Mouse (Mus musculus) kidney, adult 18-20 months (tissue): ENCODE measurements around the gene Ptprm.

ENCODE experiments used
- DNase-seq: peaks from one replicate; pipeline ENCODE4 v3.0.0; 2021

Gene Ptprm

DNA sequence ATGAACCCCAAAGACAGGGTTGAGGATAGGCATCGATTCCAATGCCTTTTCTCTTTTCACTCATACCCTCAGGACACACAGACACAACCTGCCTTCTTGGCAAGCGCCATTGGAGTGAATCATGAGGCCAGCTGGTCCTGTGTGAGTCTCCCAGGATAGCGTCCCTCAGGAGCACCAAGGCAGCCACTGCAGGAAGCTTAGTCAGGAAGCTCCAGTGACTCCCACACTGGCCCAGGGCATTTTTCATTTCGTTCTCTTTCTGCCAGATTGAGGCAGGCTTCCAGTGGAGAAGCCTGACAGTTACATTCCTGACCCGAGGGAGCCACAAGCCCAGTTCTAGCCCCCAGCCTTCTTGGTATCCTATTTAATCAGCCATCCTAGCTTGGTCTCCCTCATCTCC is 393.3 kb downstream of the Ptprm start:
- DNase-seq, result no peak

GRCm38 (mm10) chr17:66960557-66960956 is 393.7 kb downstream of the Ptprm start:
- no peak for DNase-seq

DNA sequence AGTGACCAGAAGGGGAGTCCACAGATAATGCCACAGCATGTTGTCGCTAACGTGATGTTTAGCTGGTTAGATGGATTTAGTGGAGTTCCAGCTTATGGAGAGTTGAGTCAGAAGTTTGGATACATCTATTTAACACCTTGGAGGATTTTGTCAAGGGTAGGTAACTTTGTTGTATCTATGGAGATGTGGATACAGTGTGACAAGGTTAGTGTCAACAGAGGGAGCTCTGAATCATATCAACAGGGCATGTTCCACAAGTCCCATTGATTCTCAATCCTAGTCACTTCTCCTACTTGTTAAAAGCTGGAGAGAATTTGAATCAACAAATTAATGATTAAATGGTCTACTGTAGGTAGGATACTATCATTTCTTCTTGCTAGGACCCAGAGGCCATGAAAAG is 394.4 kb downstream of the Ptprm start:
- no peak for DNase-seq

DNA sequence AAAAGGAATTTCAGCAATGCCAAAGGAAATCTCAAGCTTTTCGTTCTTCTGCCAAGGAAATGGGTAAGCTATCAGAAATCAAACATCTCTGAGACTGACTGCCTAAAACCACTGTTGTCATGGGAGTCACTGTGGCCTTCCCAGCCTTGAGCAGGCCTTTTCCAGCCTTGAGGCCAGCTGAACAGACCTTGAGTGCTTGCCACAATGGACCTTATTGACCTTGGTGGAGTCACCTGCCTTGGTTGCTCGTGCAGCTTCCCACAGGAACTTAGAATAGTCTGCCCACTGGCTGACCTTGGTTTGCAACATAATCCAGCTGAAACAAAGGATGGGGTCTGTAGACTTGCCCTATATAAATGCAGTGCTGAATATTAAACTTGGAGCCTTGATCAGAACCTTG is 395.5 kb downstream of the Ptprm start:
- no peak for DNase-seq

GRCm38 (mm10) chr17:66944498-66944897 is 409.8 kb downstream of the Ptprm start:
- no peak for DNase-seq

GRCm38 (mm10) chr17:66943539-66943938 is 410.7 kb downstream of the Ptprm start:
- DNase-seq, result no peak

GRCm38 (mm10) chr17:66925611-66926010 is 428.6 kb downstream of the Ptprm start:
- no peak for DNase-seq

DNA sequence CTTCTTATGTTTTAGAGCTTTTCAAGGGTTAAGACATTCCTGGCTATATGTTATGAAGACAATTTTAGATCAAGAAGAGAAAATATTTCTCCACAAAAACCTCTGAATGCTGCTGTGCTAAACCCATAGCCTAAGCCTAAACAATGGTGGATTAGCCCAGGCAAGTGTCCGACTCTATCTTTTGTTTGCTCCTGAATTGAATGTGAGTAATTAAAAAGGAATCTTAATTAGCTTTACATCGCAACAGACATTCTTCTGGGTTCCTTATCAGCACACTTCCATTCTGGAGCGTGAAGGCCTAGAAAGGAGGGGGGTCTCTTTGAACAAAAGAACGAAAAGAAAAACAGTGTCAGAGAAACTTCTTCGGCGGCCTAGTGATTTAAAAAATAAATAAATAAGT is 439.6 kb downstream of the Ptprm start:
- no peak for DNase-seq

- DNase-seq, result no peak
Measured at GRCm38 (mm10) chr17:66912533-66912932, 441.7 kb downstream of the Ptprm start.

DNA sequence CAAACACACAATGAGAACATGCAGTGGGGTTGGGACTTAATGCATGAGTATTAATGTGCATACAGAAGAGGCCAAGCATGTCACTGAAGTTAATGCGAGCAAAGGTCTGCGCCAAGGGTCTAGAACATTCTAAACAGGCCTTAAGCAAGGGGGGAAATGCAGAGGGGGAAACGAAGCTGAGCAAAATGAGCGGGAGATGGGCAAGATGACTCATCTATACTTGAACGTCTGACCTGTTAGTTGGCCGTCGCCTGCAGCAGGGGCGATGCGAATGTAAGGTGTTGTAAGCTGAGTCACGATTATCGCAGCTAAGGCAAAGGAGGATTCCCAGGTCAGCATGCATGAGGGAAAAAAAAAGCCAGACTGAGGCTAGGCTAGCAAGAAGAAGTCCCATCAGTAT is 442.1 kb downstream of the Ptprm start:
- no peak for DNase-seq

DNA sequence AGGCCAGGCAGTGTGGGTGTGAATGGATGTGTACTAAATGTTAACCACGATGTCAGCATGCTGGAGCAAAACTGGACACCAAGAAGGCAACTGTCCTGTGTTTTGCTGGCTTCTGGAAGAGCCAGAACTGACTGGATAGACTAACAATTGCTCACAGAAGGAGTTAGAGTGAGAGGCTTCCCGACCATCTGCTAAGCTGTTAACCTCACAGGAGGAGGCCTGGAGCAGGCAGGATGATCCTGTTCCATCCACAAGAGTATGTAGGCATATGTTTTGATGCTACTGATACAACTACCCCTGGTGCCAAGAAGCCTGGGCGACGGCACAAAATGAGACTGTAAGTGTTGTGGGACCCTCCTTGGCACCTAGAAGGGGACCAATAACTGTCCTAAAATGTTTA is 444.4 kb downstream of the Ptprm start:
- no peak for DNase-seq

DNA sequence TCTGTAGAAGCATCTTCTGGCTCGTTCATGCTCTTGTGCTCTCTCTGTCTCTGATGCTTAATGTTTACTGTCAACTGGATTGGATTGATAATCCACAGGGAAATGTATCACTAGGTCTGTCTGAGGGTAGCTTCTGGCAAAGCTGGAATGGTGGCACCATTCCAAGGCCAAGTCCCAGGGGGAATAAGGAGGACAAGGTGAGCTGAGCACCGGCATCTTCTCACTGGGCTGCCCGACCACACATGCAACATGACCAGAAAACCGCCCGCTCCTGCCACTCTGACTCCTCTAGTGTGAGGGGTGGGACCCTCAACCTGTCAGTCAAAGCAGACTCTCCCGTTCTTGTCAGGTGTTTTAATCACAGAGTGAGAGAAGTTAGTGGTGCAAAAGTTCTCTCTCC is 445.3 kb downstream of the Ptprm start:
- no peak for DNase-seq

- no peak for DNase-seq
Measured at GRCm38 (mm10) chr17:66894181-66894580, 460.1 kb downstream of the Ptprm start.

GRCm38 (mm10) chr17:66891916-66892315 is 462.3 kb downstream of the Ptprm start:
- DNase-seq, result no peak

- DNase-seq, result no peak
Measured at GRCm38 (mm10) chr17:66891067-66891862, 463.0 kb downstream of the Ptprm start.

DNA sequence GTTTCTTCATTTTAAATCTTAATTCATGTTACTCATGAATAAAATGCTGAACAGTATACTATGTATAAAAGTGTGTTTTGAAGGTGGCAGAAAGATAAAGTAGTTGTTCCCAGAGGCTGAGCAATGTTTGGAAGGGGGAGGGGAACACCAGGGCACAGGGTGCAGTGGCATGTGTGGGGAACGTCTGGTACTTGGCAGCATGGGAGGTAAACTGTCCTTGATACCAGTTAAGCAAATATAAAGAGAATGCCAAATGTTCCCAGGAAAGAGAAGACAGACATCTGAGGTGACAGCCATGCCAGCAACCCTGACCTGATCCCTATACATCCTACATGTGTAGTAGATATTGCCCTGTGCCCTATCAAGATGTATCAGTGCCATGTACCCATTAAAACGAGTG is 472.0 kb downstream of the Ptprm start:
- no peak for DNase-seq

- DNase-seq, result no peak
Measured at GRCm38 (mm10) chr17:66880969-66881701, 473.1 kb downstream of the Ptprm start.

DNA sequence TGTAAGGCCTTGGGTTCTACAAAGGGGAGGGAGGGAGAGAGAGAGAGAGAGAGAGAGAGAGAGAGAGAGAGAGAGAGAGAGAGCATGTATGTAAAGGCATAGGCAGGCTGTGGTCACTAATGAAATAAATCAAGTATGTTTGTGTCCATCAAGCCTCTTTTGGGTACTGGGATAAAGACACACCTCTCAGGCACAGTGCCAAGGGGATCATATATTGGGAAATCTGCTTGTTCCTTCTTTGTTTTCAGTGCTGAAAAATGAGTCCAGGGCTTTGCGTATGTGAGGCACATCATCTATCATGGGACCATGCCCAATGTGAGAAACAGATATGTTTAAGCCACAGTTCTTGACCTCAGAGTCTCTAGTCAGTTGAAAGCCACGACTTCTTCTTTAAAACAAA is 475.1 kb downstream of the Ptprm start:
- no peak for DNase-seq

- peak; percentile 13 for DNase-seq
Measured at GRCm38 (mm10) chr17:66877582-66877981, 476.7 kb downstream of the Ptprm start.

GRCm38 (mm10) chr17:66874810-66875209 is 479.4 kb downstream of the Ptprm start:
- DNase-seq, result no peak

DNA sequence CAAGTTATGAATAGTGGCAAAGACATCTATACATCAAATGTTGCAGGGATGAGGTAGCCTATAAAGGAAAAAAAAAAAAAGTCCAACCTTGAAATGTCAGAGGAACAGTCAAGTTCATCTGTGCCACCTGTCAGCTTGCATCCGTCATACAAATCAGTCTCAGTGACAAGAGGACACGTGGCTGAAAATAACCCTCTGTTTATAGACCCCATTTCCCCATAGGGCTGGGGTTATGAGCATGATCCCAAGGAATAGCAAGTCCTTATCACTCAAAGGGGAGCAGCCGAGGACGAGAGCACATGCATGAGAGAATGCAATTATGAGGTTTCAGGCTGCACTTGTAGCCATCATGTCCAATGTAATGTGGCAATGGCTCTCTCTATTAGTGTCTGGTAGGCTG is 482.9 kb downstream of the Ptprm start:
- DNase-seq, result no peak

- DNase-seq, result peak; percentile 5
Measured at GRCm38 (mm10) chr17:66869581-66870002, 484.7 kb downstream of the Ptprm start.

GRCm38 (mm10) chr17:66864441-66864840 is 489.8 kb downstream of the Ptprm start:
- DNase-seq, result no peak

- no peak for DNase-seq
Measured at GRCm38 (mm10) chr17:66861557-66861956, 492.7 kb downstream of the Ptprm start.
